Mouse (Mus musculus) gastrocnemius, postnatal 4 days (tissue): ENCODE results near the gene Atp5g3. TPM values are rescaled to one million over a fixed set of nuclear protein-coding genes. Genes with fewer than 3 reads are reported as not detected.
"Not testable (repeated sequence)": the region's sequence is repeated elsewhere in the genome, so short reads cannot be mapped to it uniquely, and the experiment has no call there.

Experiments
- DNase-seq, 2 experiments: peaks; one replicate each; pipeline ENCODE4 v3.0.0; 2021 to 2022; ENCODE audit warnings: low spot score in 2 of 2, mixed read lengths in 2 of 2
- long read RNA-seq, 2 experiments: library from polyadenylated mRNA; stranded (forward); transcript quantifications; one replicate each; pipeline ENCODE4 v2.0.0; 2021
- total RNA-seq, 2 experiments: library from RNA; stranded (reverse); gene quantifications; 2 replicates each; pipeline ENCODE4 v1.2.3; 2021

Gene Atp5g3
- 1,000 to 10,000 TPM; 1,365 to 1,414 TPM for total RNA-seq
- long read RNA-seq, experiment 1, transcript Atp5g3-201 (5 exons, 714 nt) = major isoform, 267 of 475 reads
- long read RNA-seq, experiment 1, transcript Atp5g3-202 (5 exons, 723 nt) = minor isoform, 129 of 475 reads
- long read RNA-seq, experiment 1, partial matches to known transcripts = 72 of 475 reads
- long read RNA-seq, experiment 1, other reads (novel, unspliced or antisense) = 7 of 475 reads
- long read RNA-seq, experiment 2, transcript Atp5g3-201 (5 exons, 714 nt) = major isoform, 286 of 490 reads
- long read RNA-seq, experiment 2, transcript Atp5g3-204 (4 exons, 862 nt) = minor isoform, 5 of 490 reads
- long read RNA-seq, experiment 2, transcript Atp5g3-202 (5 exons, 723 nt) = minor isoform, 121 of 490 reads
- long read RNA-seq, experiment 2, partial matches to known transcripts = 67 of 490 reads
- long read RNA-seq, experiment 2, other reads (novel, unspliced or antisense) = 11 of 490 reads

DNA sequence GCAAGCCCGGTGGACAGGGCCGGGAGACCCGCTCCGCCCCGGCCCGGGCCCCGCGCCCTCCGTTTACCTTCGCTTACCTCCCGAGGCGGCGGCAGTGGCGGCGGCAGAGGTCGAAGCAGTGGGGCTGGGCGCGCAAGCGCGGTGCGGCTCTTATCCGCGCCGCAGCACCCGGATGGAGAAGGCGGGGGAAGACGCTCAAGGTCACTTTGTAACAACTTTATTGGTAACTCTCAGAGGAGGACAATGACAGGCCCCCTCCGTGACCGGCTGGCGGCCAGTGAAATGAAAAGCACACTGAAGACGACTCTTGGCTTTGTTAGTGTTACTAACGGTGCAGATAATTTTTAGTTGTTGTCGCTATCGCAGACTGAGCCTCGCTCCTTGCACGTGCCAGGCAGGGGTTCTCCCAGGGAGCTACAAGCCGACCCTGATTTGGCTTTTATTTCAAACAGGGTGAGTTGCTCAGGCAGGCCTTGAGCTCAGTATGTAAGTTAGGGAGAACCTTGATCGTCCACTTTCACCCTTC, at the start of gene Atp5g3:
Gene Atp5g3 (minus strand): TSS at position 152 of the 526 bp plus-strand sequence.
- DNase-seq = peak; percentile 82 to 92

DNA sequence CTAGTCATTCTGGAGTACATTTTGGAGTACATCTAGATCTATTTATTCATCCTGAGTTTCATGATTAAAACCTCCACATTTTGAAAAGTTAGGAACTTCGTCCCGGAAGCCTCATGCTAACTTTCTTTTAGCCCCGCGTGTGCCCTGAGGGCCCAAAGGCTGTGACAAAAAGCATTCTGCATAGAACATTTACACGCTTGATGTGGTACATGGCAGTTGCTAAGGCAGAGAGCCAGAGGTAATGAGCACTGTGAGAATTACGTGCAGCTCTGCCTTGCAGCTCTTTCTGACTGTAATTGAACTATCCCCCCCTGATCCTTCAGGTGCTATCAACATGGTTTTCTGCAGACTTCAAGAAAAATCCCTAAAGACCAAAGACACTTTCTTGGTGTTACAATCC, 47.2 kb upstream of the Atp5g3 start:
- no peak for DNase-seq

- no peak for DNase-seq
Observed at GRCm38 (mm10) chr2:73953612-73954011, 42.5 kb upstream of the Atp5g3 start.

GRCm38 (mm10) chr2:73952597-73953219, 41.6 kb upstream of the Atp5g3 start:
- no peak for DNase-seq

GRCm38 (mm10) chr2:73947360-73947759, 36.2 kb upstream of the Atp5g3 start:
- no peak for DNase-seq

DNA sequence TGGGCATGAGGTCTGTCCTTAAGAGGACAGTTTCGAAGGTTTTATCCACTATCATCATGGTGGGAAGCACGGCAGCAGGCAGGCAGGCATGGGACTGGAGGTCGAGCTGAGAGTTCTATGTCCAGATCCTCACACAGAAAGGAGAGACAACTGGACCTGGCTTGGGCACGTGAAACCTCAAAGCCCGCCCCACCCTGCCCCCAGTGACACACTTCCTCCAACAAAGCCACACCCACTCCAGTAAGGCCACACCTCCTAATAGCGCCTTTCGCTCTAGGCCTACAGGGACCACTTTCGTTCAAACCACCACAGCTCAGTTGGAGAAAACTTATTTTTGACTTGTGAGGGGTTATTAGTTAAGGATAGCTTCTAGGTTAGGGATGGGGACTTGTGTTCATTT, 32.6 kb upstream of the Atp5g3 start:
- DNase-seq = no peak

GRCm38 (mm10) chr2:73942844-73943243, 31.7 kb upstream of the Atp5g3 start:
- no peak for DNase-seq

GRCm38 (mm10) chr2:73941281-73941680, 30.2 kb upstream of the Atp5g3 start:
- no peak for DNase-seq

DNA sequence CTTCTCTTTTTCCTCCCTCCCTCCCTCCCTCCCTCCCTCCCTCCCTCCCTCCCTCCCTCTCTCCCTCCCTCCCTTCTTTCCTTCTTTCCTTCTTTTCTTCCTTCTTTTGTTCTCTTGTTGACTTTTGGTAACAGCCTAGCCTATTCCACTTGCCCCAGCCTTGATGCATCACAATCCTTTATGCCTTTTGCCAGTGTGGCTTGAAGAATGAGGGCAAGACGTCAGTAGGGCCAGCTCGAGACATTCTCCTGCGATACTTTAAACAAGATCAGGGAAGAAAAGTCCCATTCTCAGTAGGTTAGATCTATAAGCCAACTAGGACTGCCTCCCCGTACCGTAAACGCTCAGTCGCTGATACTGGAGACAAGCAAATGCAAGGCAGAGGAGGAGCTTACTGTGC, 29.3 kb upstream of the Atp5g3 start:
- no peak for DNase-seq

DNA sequence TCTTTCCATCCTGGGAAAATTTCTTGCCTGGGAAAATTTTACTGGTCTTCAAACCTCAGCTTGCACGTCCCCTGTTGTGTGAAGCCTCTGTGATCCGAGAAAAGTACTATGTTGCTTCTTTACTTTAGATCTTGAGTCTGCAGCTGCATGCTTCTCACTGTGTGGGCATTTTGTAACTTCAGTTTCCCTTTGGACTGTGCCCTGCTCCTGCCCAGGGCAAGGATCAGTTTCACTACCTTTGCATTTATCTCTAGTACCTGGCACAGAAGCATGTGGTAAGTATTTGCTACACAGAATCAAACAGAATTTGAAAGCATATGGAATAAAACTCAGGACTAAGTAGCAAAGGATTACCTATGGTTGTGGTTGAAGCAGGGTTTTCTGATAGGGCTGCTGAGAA, 27.8 kb upstream of the Atp5g3 start:
- DNase-seq = no peak

DNA sequence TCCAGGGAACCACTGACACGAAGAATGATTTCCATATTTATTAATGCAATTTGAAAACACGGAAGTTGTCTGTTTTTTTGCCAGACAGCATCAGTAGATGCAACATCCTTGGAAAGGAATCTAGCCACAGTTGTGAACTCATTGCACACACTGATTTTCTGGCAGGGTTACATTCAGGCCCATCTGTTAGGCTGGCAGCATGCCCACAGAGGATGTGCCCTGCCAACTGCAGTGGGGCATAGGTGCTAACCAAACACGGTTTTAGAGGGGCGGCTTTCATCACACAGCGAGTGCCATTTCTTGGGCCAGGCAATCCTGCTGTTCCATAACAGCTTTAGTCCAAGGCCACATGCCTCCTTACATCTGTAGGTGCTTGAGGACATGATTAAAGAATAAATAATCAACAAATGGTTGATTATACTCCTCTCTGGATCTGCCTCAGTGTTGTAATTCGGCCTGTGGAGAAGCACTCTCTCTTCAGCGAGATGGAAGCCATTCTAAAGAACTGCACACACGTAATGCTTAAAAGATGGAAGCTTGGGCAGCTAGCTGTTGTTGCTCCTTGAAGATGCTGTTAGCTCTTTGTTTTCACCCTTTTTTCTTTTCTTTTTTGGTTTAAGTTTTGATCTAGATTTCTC, 21.7 kb upstream of the Atp5g3 start:
- no peak for DNase-seq

- no peak for DNase-seq
Observed at GRCm38 (mm10) chr2:73927711-73928110, 16.6 kb upstream of the Atp5g3 start.

DNA sequence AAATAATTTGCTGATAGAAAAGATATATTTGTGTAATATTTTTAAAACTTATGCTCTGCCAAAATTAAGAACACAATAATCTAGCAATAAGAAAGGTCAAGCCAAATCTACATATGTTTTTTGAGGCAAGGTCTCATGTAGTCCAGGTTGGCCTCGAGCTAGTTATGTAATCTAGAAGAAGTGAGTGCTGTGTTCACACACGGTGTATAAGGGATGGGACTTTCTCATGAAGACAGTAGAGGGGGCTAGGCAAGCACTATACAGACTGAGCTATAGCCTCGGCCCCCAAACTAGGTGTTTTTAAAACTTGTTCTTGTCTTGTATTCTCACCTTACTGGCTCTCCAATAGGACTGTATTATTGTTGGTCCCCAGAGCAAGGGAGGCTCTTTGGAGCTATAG, 14.4 kb upstream of the Atp5g3 start:
- DNase-seq = no peak

DNA sequence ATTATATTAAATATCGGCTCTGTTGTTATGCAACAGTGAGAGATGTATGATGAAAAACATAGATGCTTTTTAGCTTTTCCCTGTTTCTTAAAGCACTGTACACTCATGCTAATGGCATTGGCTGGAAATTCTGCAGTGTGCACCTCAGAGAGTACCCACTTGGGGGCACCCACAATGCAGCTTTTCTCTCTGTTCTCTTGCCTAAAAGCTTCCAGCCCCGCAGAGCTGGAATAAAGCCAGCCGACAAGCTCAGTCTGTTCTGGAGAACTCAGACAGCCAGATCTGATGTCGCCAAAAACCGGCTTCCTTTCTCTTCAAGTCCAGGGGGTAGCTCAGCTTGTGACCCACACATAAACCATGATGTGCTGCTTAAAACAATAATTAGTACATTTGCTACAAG, 14.0 kb upstream of the Atp5g3 start:
- DNase-seq = peak; percentile 27 to 70

GRCm38 (mm10) chr2:73919642-73920041, 8.5 kb upstream of the Atp5g3 start:
- no peak for DNase-seq

GRCm38 (mm10) chr2:73912264-73912663, 1.1 kb upstream of the Atp5g3 start:
- DNase-seq = no peak

DNA sequence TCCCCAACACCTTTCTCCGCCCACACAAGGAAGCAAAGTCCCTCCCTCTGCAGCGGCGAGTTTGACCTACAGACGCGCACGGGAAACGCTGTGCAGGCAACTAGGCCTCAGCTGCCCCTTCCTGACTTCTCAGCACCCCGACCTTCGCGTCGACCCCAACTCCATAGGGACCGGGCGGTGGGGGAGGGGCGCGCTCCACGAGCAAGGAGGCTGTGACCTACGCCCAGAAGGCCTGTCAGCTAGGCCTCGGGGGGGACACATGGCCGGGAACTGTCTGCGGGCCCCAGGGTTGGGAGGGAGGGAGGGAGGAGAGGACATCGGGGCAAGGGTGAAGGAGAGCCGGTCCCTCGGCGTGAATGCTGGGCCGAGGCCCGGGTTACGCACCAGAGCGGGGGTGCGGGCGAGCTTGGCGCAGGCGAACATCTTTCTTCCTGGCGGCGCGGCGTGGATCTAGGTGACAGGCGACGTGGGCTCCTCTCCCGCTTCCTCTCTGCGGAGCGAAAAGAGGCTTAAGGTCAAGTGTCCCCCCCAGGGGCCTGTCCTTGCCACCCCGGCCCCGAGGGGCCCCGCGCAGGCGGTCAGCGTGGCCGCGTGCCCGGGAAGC, 453 bp downstream of the Atp5g3 start:
- DNase-seq = peak; percentile 25 to 57

GRCm38 (mm10) chr2:73909116-73909515, 2.0 kb downstream of the Atp5g3 start:
- DNase-seq = no peak

DNA sequence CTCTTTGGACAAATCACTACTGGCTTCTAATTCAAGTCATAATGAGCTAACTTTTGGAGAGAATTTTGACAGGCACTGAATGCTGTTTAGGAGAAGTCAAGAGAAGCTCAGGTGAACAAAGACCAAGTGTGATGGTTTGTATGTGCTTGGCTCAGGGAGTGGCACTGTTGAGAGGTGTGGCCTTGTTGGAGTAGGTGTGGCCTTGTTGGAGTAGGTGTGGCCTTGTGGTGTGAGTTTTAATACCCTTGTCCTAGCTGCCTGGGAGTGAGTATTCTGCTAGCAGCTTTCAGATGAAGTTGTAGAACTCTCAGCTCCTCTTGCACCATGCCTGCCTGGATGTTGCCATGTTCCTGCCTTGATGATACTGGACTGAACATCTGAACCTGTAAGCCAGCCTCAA, 6.4 kb downstream of the Atp5g3 start:
- not testable (repeated sequence) for DNase-seq

GRCm38 (mm10) chr2:73903536-73903935, 7.6 kb downstream of the Atp5g3 start:
- DNase-seq = no peak

DNA sequence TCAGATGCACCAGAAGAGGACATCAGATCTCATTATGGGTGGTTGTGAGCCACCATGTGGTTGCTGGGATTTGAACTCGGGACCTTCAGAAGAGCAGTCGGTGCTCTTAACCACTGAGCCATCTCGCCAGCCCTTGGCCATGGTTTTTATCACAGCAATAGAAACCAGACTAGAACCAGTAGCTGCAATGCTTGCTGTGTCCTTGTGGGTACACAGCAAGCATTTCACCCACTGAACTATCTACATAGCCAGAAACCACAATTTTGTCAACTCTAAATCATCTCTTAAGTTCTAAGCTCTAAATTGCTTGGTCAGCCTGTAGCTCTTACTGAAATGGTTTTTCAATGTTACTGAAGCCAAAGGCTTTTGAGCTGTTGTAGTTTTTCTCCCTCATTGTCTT, 8.8 kb downstream of the Atp5g3 start:
- not testable (repeated sequence) for DNase-seq
